Mouse (Mus musculus): ENCODE results near the gene Rufy3.

Gene Rufy3

GRCm38 (mm10) chr5:88574829-88575228 is 10.0 kb downstream of the Rufy3 start:
- DNase-seq (ENCODE audit: extremely low spot score, low read depth, low spot score): no peak

DNA sequence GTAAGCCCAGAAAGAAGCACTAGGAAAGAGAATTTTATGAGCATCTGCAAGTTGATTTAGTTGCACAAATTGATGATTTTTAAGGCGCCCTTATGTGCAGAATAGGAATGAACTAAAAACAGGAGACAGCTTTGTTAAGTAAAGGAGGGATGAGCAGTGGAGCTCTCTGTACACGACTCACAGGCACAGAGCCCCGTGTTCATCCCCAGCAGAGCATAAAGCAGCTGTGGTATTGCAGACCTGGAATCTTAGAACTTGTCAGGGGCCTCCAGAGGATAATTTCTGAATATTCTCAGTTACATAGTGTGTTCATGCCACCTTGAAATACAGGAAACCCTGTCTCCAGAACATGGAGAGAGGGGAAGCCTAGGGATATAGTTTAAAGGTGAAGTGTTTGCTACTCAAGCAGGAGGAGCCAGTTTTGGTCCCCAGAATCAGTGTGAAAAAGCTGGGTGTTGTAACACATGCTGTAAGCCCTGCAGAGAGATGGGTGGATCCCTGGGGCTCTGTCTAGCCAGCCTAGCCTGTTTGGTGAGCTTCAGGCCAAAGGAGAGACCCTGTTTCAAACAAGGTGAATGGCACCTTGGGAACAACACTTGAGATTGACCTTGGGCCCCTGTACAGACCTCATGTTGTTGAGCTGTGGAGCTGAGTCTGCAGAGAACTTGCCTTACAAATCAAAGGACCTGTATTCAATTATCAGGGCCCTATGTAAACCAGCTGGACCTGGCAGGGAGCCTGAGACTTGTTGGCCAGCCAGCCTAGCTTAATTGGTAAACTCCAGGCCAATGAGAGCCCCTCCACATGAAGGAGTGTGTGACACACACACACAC is 10.9 kb downstream of the Rufy3 start:
- DNase-seq (ENCODE audit: extremely low spot score, low read depth, low spot score): no peak

GRCm38 (mm10) chr5:88580681-88581080 is 15.8 kb downstream of the Rufy3 start:
- DNase-seq (ENCODE audit: extremely low spot score, low read depth, low spot score): no peak

DNA sequence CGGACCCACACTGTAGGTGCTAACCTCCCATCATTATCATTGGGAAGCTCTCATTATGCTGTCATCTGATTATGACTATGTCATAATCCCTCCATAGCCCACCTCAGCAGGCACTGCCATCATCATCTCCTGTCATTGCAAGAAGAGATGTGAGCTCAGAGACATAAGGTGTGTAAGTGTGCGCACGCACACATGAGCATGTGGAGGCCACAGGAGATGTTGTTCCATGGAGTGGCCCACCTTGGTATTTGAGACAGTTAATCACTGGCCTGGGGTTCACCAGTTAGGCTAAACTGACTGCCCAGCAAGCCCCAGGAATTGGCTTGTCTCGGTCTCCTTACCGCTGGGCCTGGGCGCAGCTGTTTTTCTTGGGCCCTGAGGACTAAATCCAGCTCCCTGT is 16.5 kb downstream of the Rufy3 start:
- no peak for DNase-seq (ENCODE audit: extremely low spot score, low read depth, low spot score)

DNA sequence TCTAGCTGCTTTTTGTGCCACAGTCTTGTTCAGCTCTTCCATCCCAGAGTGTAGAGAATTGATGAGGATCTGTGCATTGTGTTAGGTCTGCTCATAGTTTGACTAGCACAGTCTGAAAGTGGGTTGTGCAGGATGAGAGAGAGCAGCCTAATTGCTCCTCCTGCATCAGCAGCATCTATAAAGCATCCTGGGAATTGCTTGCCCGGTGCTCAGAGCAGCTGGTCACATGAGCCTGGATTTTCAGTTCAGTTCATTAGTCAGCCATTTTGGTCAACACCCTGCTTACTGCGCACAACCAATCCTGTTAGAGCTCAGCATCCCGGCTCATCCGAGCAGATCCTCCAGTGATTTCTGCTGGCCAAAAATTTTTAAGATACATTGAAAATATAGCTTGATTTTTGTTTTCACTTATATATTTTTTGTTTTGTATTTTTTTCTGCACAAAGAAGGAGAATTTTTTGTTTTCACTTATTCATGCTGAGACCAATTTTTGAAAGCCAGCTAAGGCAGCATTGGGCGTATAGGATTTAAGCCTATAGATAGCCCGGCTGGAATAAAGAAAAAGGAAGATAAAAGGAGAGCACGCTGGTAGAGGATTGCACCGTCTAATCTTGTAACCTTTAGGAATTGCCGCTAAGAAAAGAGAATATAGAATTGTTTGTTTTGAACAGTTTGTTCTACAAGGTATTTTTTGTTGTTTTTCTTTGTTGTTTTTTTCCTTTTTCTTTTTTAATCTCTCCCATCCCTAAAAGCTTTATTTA is 18.6 kb downstream of the Rufy3 start:
- no peak for DNase-seq (ENCODE audit: extremely low spot score, low read depth, low spot score)

DNA sequence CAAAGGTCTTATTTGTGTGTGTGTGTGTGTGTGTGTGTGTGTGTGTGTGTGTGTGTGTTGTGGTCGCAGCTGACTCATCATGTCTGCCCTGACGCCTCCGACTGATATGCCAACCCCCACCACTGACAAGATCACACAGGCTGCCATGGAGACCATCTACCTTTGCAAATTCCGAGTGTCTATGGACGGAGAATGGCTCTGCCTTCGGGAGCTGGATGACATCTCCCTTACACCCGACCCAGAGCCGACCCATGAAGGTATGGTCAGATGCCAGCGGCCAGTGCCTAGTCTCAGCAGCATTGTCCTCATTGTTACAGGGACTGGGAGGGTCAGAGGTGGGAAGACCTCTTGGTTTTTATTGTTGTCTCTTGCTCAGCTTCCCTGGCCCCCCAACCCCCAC is 19.2 kb downstream of the Rufy3 start:
- DNase-seq (ENCODE audit: extremely low spot score, low read depth, low spot score): no peak

DNA sequence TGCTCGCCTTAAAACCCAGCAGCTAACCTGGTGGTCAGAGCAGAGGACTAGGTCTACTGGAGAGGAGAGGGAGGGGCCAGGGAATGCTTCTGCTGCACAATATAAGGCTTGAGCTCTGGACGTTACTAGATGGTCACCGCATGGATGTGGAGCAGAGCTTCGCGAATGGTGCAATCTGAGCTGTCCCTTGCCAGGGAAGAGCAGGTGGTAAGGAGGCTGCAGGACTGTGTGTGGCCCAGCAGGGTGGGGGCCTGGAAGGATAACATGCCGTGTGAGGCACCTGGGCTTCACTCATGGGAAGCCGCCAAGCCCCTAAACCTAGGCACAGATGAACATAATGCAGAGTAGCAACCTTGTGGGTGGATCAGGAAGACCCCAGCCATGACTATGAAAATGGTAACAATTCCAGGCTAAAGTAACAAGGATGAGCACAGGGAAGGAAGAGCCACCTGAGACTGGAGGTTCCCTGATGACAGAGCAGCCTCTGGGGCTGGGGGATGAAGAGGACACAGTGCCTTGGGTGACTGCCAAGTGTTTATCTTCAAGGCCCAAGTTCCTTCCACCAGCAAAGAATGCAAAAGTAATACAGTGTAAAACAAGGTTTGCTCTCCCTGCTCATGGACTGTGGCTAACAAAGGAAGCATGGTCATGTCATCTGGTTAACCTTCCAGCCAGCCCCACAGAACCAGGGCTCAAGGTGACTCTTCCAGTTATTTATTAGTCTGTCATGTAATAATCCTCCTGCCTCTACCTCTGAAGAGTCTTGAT is 21.8 kb downstream of the Rufy3 start:
- no peak for DNase-seq (ENCODE audit: extremely low spot score, low read depth, low spot score)

- no peak for DNase-seq (ENCODE audit: extremely low spot score, low read depth, low spot score)
Measured at GRCm38 (mm10) chr5:88587211-88587934, 22.5 kb downstream of the Rufy3 start.

GRCm38 (mm10) chr5:88588481-88588880 is 23.6 kb downstream of the Rufy3 start:
- no peak for DNase-seq (ENCODE audit: extremely low spot score, low read depth, low spot score)

- no peak for DNase-seq (ENCODE audit: extremely low spot score, low read depth, low spot score)
Measured at GRCm38 (mm10) chr5:88593421-88594172, 28.8 kb downstream of the Rufy3 start.

GRCm38 (mm10) chr5:88594173-88594569 is 29.3 kb downstream of the Rufy3 start:
- no peak for DNase-seq (ENCODE audit: extremely low spot score, low read depth, low spot score)

DNA sequence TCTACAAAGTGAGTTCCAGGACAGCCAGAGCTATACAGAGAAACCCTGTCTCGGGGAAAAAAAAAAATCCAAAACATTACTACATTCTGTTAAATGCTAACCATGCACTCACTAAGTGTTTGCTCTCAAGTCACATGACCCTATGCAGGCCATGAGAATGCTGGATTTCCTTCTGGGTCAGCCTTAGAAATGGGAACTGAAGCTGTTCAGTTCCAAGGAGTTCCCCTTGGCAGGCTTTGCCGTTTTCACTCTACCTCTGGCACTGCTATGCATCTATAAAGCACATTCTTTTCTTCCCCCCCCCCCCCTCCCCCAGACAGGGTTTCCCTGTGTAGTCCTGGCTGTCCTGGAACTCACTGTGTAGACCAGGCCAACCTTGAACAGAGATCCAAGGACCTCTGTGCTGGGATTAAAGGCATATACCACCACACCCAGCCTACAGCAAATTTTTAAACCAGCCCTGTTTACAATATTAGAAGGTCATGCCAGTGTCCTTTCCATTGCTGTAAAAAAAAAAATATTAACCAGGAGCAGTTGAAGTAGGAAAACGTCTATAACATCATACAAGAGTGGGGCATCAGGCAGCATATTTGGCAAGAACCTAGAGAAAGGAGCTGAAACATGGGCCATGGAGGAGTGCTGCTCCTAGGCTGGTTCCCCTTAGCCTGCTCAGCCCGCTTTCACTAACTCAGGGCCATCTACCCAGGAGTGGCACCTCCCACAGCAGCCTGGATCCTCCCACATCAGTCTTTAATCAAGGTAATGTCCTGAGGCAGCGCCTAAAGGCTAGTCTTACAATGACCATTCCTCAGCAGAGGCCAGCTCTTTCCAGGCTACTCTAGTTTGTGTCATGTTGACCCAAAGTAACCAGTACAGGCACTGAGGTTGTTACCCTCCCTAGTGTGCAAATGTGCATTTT is 31.0 kb downstream of the Rufy3 start:
- no peak for DNase-seq (ENCODE audit: extremely low spot score, low read depth, low spot score)

DNA sequence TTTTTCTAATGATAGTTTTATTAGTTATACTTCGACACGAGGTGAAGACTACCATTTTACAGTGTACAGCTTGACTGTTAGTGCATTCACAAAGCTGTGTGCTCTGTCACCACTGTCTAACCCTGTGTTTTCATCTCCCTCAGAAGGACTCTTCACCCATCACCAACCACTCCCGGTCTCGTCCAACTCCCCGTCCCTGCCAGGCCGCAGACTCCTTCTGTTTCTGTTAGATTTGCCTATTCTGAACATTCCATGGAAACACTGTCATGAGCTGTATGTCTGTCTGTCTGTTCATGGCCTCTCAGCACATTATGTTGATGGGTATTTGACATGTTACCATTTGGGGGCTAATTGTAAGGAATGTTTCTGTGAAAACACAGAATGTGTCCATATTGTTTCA is 34.1 kb downstream of the Rufy3 start:
- DNase-seq (ENCODE audit: extremely low spot score, low read depth, low spot score): no peak

- no peak for DNase-seq (ENCODE audit: extremely low spot score, low read depth, low spot score)
Measured at GRCm38 (mm10) chr5:88602030-88602429, 37.2 kb downstream of the Rufy3 start.

- DNase-seq (ENCODE audit: extremely low spot score, low read depth, low spot score): no peak
Measured at GRCm38 (mm10) chr5:88602713-88603112, 37.9 kb downstream of the Rufy3 start.

DNA sequence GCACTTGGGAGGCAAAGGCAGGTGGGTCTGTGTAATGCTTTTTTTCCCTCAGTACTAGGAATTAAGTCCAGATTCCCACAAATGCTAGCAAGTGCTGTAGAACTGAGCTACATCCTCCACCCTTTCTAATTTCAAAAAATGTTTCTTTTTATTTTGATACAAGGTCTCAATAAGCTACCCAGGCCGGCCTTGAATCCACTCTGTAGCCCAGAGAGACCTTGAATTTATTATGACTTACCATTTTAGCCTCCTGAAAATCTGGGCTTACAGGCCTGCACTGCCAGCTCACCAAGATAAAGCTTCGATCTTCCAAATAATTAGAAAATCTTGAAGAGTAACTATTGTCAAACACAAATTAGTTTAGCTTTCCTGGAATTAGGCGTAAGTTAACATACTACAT is 39.2 kb downstream of the Rufy3 start:
- no peak for DNase-seq (ENCODE audit: extremely low spot score, low read depth, low spot score)

- DNase-seq (ENCODE audit: extremely low spot score, low read depth, low spot score): no peak
Measured at GRCm38 (mm10) chr5:88604641-88605358, 40.0 kb downstream of the Rufy3 start.

DNA sequence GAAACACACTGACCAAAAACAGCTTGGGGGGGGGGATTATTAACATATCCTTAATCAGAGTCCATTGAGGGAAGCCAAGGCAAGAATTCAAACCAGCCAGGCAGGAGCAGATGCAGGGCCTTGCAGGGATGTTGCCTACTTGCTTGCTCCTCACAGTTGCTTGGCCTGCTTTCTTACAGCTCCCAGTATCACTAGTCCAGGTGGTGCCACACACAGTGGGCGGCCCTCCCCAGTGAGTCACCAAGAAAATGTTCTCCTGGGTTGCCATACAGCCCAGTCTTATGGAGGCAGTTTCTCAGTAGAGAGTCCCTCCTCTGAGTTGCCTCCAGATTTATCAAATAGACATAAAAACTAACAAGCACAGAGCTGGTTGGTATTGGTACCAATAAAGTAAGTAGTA is 49.3 kb downstream of the Rufy3 start:
- DNase-seq (ENCODE audit: extremely low spot score, low read depth, low spot score): no peak

DNA sequence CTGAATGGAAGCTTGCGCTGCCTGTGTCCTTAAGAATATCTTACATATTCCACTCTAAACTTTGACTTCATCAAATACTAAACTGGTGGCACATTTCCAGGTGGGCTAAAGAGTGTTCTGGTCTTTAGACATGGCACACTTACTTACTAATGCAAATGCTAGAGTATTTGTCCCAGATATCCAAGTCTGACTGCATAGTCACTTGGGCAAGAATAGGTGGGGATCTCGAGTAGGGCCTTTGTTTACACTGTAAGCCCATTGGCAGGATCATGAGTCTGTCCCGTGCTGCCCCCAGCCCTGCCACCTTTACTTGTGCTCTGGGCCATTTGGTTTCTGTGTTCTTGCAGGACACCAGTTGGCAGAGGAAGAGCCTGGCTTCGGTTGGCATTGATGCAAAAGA is 52.1 kb downstream of the Rufy3 start:
- DNase-seq (ENCODE audit: extremely low spot score, low read depth, low spot score): no peak
